Mouse (Mus musculus) spleen, adult 2 months (tissue): ENCODE measurements around the gene Kcnk13. TPM values are rescaled to one million over a fixed set of nuclear protein-coding genes. Genes with fewer than 3 reads are reported as not detected.

Experiments
- DNase-seq, 2 experiments: peaks; one replicate each; pipeline versions ENCODE4 v3.0.0 to v3.0.0-alpha.2; 2012 to 2021; ENCODE audit warnings: low spot score in 2 of 2, low read depth in 1 of 2
- H3K27ac ChIP-seq: fragments of 200-500 bp; 2 replicates; pipeline ENCODE4 v1.5.1; 2012; ENCODE audit warnings: low read length, inconsistent platforms; ENCODE audit not compliant: insufficient read depth
- H3K27me3 ChIP-seq: fragments of 200-500 bp; 2 replicates; pipeline ENCODE4 v1.6.1; 2012; ENCODE audit warnings: mild to moderate bottlenecking, moderate library complexity, low read length, inconsistent platforms; ENCODE audit not compliant: control insufficient read depth, insufficient read depth
- H3K36me3 ChIP-seq: fragments of 200-500 bp; 2 replicates; pipeline ENCODE4 v1.6.1; 2012; ENCODE audit warnings: mild to moderate bottlenecking, low read length, inconsistent platforms; ENCODE audit not compliant: control insufficient read depth, insufficient read depth
- H3K4me1 ChIP-seq: fragments of 200-500 bp; 2 replicates; pipeline ENCODE4 v1.6.1; 2011; ENCODE audit warnings: inconsistent platforms; ENCODE audit not compliant: control insufficient read depth, insufficient read depth, insufficient read length
- H3K4me3 ChIP-seq: fragments of 200-500 bp; 2 replicates; pipeline ENCODE4 v1.5.1; 2011; ENCODE audit warnings: mild to moderate bottlenecking, inconsistent platforms; ENCODE audit not compliant: insufficient read depth, insufficient read length; ENCODE audit errors: extremely low read depth
- CTCF ChIP-seq: fragments of 200-500 bp; IDR thresholded peaks from 2 replicates; pipeline ENCODE4 v1.5.1; 2011; ENCODE audit warnings: mild to moderate bottlenecking, inconsistent platforms; ENCODE audit not compliant: insufficient read depth, insufficient read length, insufficient replicate concordance; ENCODE audit errors: extremely low read depth
- POLR2A ChIP-seq: fragments of 200-500 bp; IDR thresholded peaks from 2 replicates; pipeline ENCODE4 v1.6.1; 2011; ENCODE audit warnings: low read depth, low read length, inconsistent platforms
- WGBS: fragments of 180-500 bp; shearing (Covaris S2); methylation state at CpG from one replicate; pipeline ENCODE4 v1.1.7; 2018; 5-methylcytosine and 5-hydroxymethylcytosine counted together
- polyA plus RNA-seq: library from polyadenylated mRNA; depleted of rRNA; stranded (reverse); fragments of >200 nt; gene quantifications from 2 replicates; pipeline ENCODE4 v1.2.3, GENCODE M21; 2012

Gene Kcnk13
- polyA plus RNA-seq, 1 experiment, result 2.8 TPM

DNA sequence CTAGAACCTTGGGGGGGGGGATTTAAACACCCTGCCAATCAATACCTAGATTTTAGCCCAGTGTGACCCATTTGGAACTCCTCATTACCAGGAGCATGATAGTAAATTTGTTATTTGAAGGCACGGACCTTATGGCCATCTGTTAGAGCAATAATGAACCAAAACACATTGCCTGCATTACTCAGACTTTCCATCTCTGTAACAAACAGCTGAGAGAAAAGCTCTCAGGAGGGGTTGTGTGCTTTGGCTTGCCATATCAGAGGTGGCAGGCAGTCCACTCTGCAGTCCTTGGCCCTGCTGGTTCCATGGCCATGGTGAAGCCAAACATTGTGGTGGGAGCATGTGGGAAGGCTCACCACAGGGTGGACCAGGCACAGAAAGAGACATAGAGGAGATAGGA, 35.1 kb upstream of the Kcnk13 start:
- TF ChIP-seq POLR2A (no peak), CTCF (no peak)
- no peaks in the 10 kb centered on the region for H3K27me3 ChIP-seq
- DNase-seq, result no peak
- no peaks in the 10 kb centered on the region for H3K4me1 ChIP-seq
- 84% methylated on average over 1 of the region's 1 CpGs for WGBS
- H3K27ac ChIP-seq, result no peak overlapping the region
- H3K4me3 ChIP-seq, result no peak overlapping the region
- 0 out of 2 replicates have a peak, but pooled peaks cover 2% of the 10 kb centered on the region for H3K36me3 ChIP-seq

DNA sequence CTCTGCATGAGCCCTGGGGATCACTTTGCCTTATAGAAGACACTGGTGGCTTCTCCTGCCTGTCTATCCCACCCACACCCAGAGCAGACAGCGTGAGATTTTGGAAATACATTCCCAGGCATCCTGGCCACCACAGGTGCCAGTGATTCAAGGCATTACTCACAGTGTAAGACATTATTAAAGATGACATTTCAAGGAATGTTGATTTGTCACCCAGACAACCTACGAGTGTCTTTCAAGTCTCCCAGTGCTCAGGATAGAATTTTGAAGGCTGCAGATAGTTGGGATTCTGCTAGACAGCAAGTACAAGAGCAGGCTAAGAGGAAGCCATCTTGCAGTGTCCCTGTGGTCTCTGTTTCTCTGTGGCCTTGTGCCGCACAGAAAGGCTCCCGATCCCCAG, 32.1 kb upstream of the Kcnk13 start:
- TF ChIP-seq CTCF (no peak), POLR2A (no peak)
- WGBS, result 95% methylated on average over 4 of the region's 4 CpGs
- DNase-seq, result no peak
- no peak overlapping the region for H3K4me3 ChIP-seq
- no peak overlapping the region for H3K27ac ChIP-seq
- no peaks in the 10 kb centered on the region for H3K4me1 ChIP-seq
- H3K27me3 ChIP-seq, result no peaks in the 10 kb centered on the region
- 0 out of 2 replicates have a peak, but pooled peaks cover 2% of the 10 kb centered on the region for H3K36me3 ChIP-seq

DNA sequence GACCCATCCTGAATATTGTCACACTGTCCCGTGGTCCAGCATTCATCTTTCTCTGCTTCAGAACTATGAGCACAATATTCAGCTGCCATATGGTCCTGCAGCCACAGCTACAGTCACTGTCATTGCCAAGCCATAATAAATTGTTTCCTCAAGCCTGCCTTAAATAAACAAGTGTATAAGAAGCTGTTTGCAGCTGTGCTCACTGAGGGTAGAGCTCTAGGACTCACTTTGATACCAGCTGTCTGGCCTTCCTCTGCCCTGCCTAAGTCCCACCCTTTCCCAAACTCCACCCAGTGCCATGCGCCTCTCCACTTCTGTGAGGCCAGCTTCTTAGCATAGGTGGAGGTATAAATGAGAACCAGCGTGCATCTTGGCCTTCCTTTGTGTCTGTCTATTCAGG, 30.7 kb upstream of the Kcnk13 start:
- DNase-seq, result no peak
- no peaks in the 10 kb centered on the region for H3K4me1 ChIP-seq
- WGBS, result 98% methylated on average over 3 of the region's 3 CpGs
- TF ChIP-seq CTCF (no peak), POLR2A (no peak)
- no peak overlapping the region for H3K27ac ChIP-seq
- 0 out of 2 replicates have a peak, but pooled peaks cover 2% of the 10 kb centered on the region for H3K36me3 ChIP-seq
- no peaks in the 10 kb centered on the region for H3K27me3 ChIP-seq
- H3K4me3 ChIP-seq, result no peak overlapping the region

DNA sequence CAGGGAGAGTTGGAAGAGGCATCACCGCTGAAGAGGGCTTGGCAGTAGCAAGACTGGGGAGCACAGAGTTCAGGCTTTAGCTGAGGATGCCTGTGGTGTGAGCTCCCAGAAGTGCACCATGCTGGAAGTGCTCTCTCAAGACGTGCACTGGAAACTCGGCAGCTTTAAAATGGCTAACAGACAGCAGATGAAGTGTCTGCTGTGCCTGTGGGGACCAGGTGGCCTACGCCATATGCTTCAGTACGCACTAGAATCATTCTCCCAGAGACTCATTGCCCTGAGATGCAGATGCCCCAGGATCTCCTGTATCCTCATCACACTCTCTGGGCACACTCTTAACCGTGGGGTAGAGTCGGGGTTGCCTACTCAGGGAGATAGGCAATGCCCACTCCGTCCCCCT, 28.9 kb upstream of the Kcnk13 start:
- Histone ChIP-seq H3K4me3 (no peak overlapping the region), H3K36me3 (no peaks in the 10 kb centered on the region), H3K4me1 (no peaks in the 10 kb centered on the region), H3K27ac (no peak overlapping the region), H3K27me3 (no peaks in the 10 kb centered on the region)
- WGBS, result 95% methylated on average over 8 of the region's 8 CpGs
- DNase-seq, result no peak
- TF ChIP-seq CTCF (no peak), POLR2A (no peak)

DNA sequence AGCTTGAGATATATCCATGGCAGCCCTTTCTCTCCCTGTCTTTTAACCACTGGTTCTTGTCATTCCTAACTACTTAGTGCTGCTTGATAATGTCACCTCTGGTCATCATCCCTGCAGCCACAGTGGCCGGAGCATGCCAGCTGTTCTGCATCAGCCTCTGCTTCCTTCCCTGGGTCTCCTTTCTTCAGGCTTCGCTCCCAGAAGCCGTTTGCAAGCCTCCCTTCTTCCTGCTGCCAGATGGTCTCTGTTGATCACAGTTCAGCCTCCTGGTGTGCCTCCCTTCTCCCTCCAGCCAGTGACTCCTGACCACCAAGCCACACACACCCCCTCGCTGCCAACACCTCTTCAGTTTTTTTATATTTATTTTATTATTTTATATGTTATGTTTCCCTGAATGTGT, 25.8 kb upstream of the Kcnk13 start:
- Histone ChIP-seq H3K36me3 (no peaks in the 10 kb centered on the region), H3K4me1 (peaks cover 6% of the 10 kb centered on the region; the same call in 1 of the 2 replicates), H3K27me3 (no peaks in the 10 kb centered on the region), H3K27ac (no peak overlapping the region), H3K4me3 (no peak overlapping the region)
- WGBS, result 89% methylated on average over 4 of the region's 4 CpGs
- DNase-seq, result no peak
- no peak for TF ChIP-seq POLR2A
- no peak for TF ChIP-seq CTCF

DNA sequence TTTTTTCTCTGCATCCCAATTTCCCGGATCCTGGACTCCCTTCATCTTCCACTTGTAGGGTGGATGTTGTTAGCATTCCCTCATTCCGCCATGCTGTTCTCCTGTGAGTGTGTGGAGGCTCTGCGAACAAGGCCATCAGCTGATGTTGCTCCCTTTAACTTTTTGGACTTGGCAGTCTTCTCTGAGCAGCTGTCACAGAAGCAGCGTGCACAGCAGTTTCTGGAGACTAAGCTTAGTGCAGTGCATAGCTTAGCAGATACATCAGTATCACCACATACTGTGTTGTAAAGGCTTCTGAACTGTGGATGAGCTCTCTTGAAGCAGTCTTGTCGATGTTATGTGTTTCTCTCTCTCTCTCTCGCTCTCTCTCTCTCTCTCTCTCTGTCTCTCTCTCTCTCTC, 25.1 kb upstream of the Kcnk13 start:
- TF ChIP-seq CTCF (no peak), POLR2A (no peak)
- peaks cover 6% of the 10 kb centered on the region; the same call in 1 of the 2 replicates for H3K4me1 ChIP-seq

DNA sequence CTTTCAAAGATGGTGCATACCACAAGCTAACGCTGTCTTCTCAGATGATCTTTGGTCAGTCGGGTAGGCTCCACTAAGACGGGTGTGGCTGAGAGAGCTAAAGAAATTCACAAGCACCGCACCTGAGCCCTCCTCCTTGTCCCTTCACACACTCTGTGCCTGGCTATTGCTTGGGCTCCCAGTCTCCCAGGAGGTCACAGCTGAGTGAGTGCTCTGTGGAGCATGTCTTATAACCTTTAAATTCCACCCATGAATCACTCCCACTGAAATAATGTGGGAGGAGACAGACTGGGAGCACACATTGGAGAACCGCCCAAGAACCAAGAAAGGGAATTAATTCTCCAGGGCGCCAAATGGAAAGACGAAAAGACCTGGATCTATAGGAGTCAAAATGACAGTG, 23.6 kb upstream of the Kcnk13 start:
- WGBS, result 91% methylated on average over 7 of the region's 7 CpGs
- H3K27ac ChIP-seq, result no peak overlapping the region
- TF ChIP-seq POLR2A (no peak), CTCF (no peak)
- no peaks in the 10 kb centered on the region for H3K27me3 ChIP-seq
- 0 out of 2 replicates have a peak, but pooled peaks cover 3% of the 10 kb centered on the region for H3K36me3 ChIP-seq
- peaks cover 6% of the 10 kb centered on the region; the same call in 1 of the 2 replicates for H3K4me1 ChIP-seq
- DNase-seq, result no peak
- no peak overlapping the region for H3K4me3 ChIP-seq

More for the DNA sequence above, 25.1 kb upstream of the Kcnk13 start:
- DNase-seq, result no peak
- WGBS, result 93% methylated on average over 6 of the region's 6 CpGs
- H3K27me3 ChIP-seq, result no peaks in the 10 kb centered on the region
- H3K4me3 ChIP-seq, result no peak overlapping the region
- H3K27ac ChIP-seq, result no peak overlapping the region
- H3K36me3 ChIP-seq, result no peaks in the 10 kb centered on the region
